Mouse (Mus musculus): ENCODE results near the gene 4931440F15Rik.

The 4931440F15Rik gene

DNA sequence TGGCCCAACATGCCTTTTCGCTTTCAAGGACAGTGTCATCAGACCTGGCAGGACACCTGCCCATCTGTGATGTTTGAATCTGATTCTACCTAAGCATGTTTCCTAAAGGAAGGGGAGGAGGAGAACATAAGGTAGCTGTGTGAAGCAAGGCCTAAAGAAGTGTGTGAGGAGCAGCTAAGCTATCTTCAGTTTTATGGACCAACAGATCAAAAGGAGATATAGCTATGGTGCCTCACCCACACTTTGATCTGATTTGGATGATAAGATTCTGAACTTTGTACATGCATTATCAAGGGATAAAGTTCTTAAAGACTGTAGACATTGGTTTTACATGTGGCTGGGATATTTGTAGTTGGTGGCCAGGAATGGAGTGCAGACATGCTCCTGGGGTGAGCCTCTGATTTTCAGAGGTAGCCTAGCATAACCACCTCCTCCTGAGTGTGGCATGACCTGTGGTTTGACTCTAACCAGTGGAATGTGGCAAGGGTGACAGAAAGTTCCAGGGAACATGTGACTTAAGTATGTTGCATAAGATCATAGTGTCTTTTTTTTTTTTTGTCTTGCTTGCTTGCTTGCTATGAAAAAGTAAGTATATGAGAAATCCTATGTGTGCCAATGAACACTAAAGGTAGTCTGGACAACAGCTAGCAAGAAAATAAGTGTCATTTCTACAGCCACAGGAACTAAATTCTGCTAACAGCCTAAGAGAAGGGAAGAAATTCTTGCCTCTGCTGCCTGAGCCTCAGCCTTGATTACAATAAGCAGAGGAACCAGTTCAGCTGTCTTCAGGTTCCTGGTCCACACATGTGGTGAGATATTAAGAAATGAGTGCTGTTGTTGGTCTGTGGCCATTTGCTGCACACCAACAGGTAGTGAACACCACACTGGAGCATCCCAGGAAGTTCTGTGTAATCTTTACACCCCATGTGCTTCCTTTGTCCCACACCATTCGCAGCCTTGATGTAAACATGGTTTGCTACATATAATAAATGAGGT is 23.7 kb downstream of the 4931440F15Rik start:
- no peak for DNase-seq

DNA sequence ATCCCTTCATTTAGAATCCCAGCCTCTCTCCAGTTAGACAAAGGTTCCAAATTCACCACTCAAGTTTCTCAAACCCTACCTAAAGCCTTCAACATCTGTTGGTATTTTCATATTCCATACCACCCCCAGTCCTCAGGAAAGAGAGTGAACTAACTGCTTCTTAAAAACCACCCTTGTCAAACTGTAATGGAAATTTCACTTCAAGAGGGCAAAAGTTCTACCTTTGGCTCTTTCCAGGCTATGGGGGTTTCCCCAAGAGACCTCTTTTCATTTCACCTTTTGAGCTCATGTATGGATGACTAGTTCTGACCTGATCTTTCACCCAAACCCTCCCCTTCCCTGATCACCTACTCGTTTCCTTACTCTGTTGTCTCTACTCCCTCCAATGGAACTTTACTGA is 25.6 kb downstream of the 4931440F15Rik start:
- no peak for DNase-seq

GRCm38 (mm10) chr11:29795106-29795505 is 30.4 kb downstream of the 4931440F15Rik start:
- DNase-seq: no peak

- no peak for DNase-seq
Measured at GRCm38 (mm10) chr11:29794475-29794874, 31.0 kb downstream of the 4931440F15Rik start.

GRCm38 (mm10) chr11:29790796-29791195 is 34.7 kb downstream of the 4931440F15Rik start:
- no peak for DNase-seq

- DNase-seq: peak; percentile 59
Measured at GRCm38 (mm10) chr11:29788921-29789638, 36.4 kb downstream of the 4931440F15Rik start.

DNA sequence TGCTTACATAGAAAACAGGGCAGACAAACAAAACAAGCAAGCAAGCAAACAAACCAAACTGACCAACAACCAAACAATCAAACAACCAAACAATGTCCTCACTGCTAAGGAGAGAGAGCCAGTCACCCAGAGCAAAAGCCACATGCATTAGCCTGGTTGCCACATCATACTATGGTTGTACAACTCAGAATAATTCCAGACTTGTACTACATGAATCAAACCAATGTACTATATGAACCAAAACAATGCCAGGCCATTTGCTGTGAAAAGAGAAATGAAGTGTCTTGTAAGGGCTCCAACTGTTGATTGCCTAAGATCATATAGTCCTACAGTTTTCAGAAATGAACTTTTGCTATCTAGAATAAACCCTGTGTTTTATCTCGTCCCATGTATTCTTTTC is 37.0 kb downstream of the 4931440F15Rik start:
- DNase-seq: no peak

DNA sequence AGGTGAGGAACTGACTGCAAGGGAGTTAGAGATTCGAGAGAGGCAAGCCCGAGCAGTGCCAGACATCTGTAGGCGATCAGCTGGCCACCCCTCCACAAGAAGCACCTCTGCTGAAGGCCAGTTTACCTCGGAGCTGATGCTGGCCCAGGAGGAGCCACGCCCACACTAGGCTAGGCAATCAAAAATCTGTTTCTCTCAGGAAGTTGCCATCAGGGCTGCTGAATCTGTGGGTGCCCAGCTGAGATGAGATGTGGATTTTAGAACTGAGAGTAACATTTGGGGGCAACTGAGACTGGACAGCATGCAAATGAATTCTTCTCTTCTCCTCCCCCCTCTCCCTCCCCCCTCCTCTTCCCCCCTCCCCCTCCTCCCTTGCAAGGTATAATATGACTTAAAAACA is 38.0 kb downstream of the 4931440F15Rik start:
- no peak for DNase-seq

GRCm38 (mm10) chr11:29786583-29787219 is 38.8 kb downstream of the 4931440F15Rik start:
- no peak for DNase-seq

GRCm38 (mm10) chr11:29779409-29780026 is 46.0 kb downstream of the 4931440F15Rik start:
- no peak for DNase-seq

DNA sequence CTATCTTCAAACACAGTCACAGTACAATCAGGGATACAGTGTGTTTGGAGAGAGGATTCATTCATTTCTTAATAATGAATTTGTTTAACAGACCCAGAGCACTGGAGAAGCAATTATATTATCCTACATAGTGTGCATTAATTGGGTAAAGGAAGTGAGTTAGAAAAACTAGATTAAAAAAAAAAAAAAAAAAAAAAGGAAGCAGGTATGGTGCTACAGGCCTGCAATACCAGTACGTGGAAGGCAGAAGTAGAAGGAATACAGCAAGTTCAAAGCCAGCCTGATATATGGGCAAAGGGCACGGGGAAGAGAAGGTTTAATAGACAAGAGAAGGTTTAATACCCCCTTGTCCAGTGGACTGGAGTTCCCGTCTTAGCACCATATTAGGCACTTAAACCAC is 46.5 kb downstream of the 4931440F15Rik start:
- DNase-seq: no peak

- no peak for DNase-seq
Measured at GRCm38 (mm10) chr11:29777964-29778363, 47.5 kb downstream of the 4931440F15Rik start.

GRCm38 (mm10) chr11:29774760-29775159 is 50.7 kb downstream of the 4931440F15Rik start:
- DNase-seq: no peak

- no peak for DNase-seq
Measured at GRCm38 (mm10) chr11:29774296-29774695, 51.2 kb downstream of the 4931440F15Rik start.

Measured in cerebellum, adult 9-10 months (tissue).